Mouse (Mus musculus) kidney, adult 8-10 months (tissue): ENCODE measurements at regions not wholly inside any gene's neighbourhood (a gene's known extent, or its start where the extent isn't known, plus 50 kb on each side); places are given as distances from the start of the nearest gene placed in this dataset.

Experiments
- DNase-seq, 2 experiments: peaks; one replicate each; pipeline ENCODE4 v3.0.0; 2022

GRCm38 (mm10) chr5:101288358-101288757 is 376.4 kb downstream of the Nkx6-1 start:
- DNase-seq = peak; percentile 14 to 43

- DNase-seq = no peak
Measured at GRCm38 (mm10) chr5:101285941-101286340, 378.9 kb downstream of the Nkx6-1 start.

- no peak for DNase-seq
Measured at GRCm38 (mm10) chr5:101250474-101250873, 405.0 kb downstream of the Gpat3 start.

- DNase-seq = no peak
Measured at GRCm38 (mm10) chr5:101242651-101243050, 397.1 kb downstream of the Gpat3 start.

GRCm38 (mm10) chr5:101239298-101240118 is 394.0 kb downstream of the Gpat3 start:
- no peak for DNase-seq

GRCm38 (mm10) chr5:101236163-101236693 is 390.7 kb downstream of the Gpat3 start:
- no peak for DNase-seq

GRCm38 (mm10) chr5:101222390-101222789 is 376.9 kb downstream of the Gpat3 start:
- DNase-seq = no peak

- DNase-seq = no peak
Measured at GRCm38 (mm10) chr5:101218082-101218481, 372.6 kb downstream of the Gpat3 start.

- DNase-seq = no peak
Measured at GRCm38 (mm10) chr5:101216837-101217571, 371.5 kb downstream of the Gpat3 start.

GRCm38 (mm10) chr5:101211974-101212373 is 366.5 kb downstream of the Gpat3 start:
- no peak for DNase-seq

GRCm38 (mm10) chr5:101208150-101208549 is 362.6 kb downstream of the Gpat3 start:
- DNase-seq = no peak

GRCm38 (mm10) chr5:101195501-101195900 is 350.0 kb downstream of the Gpat3 start:
- no peak for DNase-seq

GRCm38 (mm10) chr5:101190976-101191375 is 345.5 kb downstream of the Gpat3 start:
- DNase-seq = no peak

- DNase-seq = no peak
Measured at GRCm38 (mm10) chr5:101173183-101173582, 327.7 kb downstream of the Gpat3 start.

- DNase-seq = no peak
Measured at GRCm38 (mm10) chr5:101172782-101173181, 327.3 kb downstream of the Gpat3 start.

- no peak for DNase-seq
Measured at GRCm38 (mm10) chr5:101169074-101169473, 323.6 kb downstream of the Gpat3 start.

GRCm38 (mm10) chr5:101163624-101164213 is 318.2 kb downstream of the Gpat3 start:
- DNase-seq = peak; percentile 17 to 19

- peak; percentile 41 to 67 for DNase-seq
Measured at GRCm38 (mm10) chr5:101163112-101163511, 317.6 kb downstream of the Gpat3 start.

- no peak for DNase-seq
Measured at GRCm38 (mm10) chr5:101157416-101157815, 311.9 kb downstream of the Gpat3 start.

- no peak for DNase-seq
Measured at GRCm38 (mm10) chr5:101146345-101146744, 300.8 kb downstream of the Gpat3 start.

- DNase-seq = no peak
Measured at GRCm38 (mm10) chr5:101124941-101125453, 279.5 kb downstream of the Gpat3 start.

GRCm38 (mm10) chr5:101122914-101123313 is 277.4 kb downstream of the Gpat3 start:
- DNase-seq = no peak
